Mouse (Mus musculus) kidney, postnatal 0 days (tissue): Measurements from ENCODE around the gene Strip1. TPM values are rescaled to one million over a fixed set of nuclear protein-coding genes. Genes with fewer than 3 reads are reported as not detected.
A peak's percentile ranks its signal among the peaks of the same experiment; 100 is the strongest.

ENCODE experiments used
- ATAC-seq: fragments of 200-750 bp; cut with Nextera tagmentation; replicated peaks from 2 replicates; pipeline ENCODE4 v1.8.0; 2017; ENCODE audit warnings: low read depth, moderate number of reproducible peaks, moderate TSS enrichment, moderate library complexity; ENCODE audit not compliant: low FRiP score
- DNase-seq: peaks from one replicate; pipeline ENCODE4 v3.0.0-alpha.2; 2016; ENCODE audit warnings: low spot score
- H3K27ac ChIP-seq: fragments of 300-500 bp; sonication (generic); 2 replicates; pipeline ENCODE4 v1.5.1; 2014; ENCODE audit warnings: mild to moderate bottlenecking
- H3K27me3 ChIP-seq: fragments of 300-500 bp; sonication (generic); 2 replicates; pipeline ENCODE4 v1.6.1; 2014; ENCODE audit warnings: low read length, mixed read lengths; ENCODE audit not compliant: insufficient read depth
- H3K36me3 ChIP-seq: fragments of 300-500 bp; sonication (generic); 2 replicates; pipeline ENCODE4 v1.6.1; 2014; ENCODE audit warnings: low read length, mixed read lengths; ENCODE audit not compliant: insufficient read depth
- H3K4me1 ChIP-seq: fragments of 300-500 bp; sonication (generic); replicated peaks from 2 replicates; pipeline ENCODE4 v1.6.1; 2014; ENCODE audit warnings: antibody characterized with exemption, low read length, mixed read lengths; ENCODE audit not compliant: insufficient read depth
- H3K4me2 ChIP-seq: fragments of 300-500 bp; sonication (generic); 2 replicates; pipeline ENCODE4 v1.6.1; 2014; ENCODE audit warnings: mild to moderate bottlenecking, low read length, moderate library complexity, mixed read lengths
- H3K4me3 ChIP-seq: fragments of 300-500 bp; sonication (generic); replicated peaks from 2 replicates; pipeline ENCODE4 v1.5.1; 2014; ENCODE audit warnings: low read depth, low read length
- H3K9ac ChIP-seq: fragments of 300-500 bp; sonication (generic); 2 replicates; pipeline ENCODE4 v1.6.1; 2014; ENCODE audit warnings: low read depth, low read length
- H3K9me3 ChIP-seq: fragments of 300-500 bp; sonication (generic); replicated peaks from 2 replicates; pipeline ENCODE4 v1.6.1; 2016; ENCODE audit warnings: low read length, inconsistent platforms, mixed read lengths
- CTCF ChIP-seq: IDR thresholded peaks from 2 replicates; pipeline ENCODE4 v1.5.1; 2016; ENCODE audit warnings: antibody characterized with exemption, low read depth, mild to moderate bottlenecking, moderate library complexity
- WGBS: fragments of 180-500 bp; shearing (Covaris S2); extraction: QIAGEN DNeasy Blood & Tissue Kit; methylation state at CpG from one replicate; pipeline ENCODE4 v1.1.7; 2014; 5-methylcytosine and 5-hydroxymethylcytosine counted together
- polyA plus RNA-seq: library from polyadenylated mRNA; unstranded; fragments of >200 nt; fragmentation: Nextera tagmentation; extraction: Ambion mirVana; gene quantifications from 2 replicates; pipeline ENCODE4 v1.2.1, GENCODE M21; 2015

Strip1 gene
- 34.4 and 34.9 TPM in 2 replicates for polyA plus RNA-seq

DNA sequence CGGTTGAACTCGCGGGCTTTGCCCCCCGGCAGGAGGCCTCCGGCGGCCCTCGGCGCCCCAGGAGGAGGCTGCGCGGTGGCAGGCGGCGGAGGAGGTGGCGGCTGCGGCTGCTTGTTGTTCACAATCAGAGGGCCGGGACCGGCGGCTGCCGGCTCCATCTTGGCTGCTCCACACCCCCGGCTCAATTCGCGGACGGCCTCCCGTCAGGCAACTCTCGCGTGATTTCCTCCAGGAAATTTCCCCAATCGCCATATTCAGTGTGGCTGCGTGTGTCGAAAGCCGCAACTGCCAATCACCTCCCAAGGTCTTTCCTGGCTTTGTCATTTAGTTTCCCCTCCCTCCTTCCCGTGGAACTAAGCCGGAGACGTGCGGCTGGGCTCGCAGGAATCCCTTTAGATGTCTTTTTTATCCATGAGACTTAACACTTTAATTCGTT, at the start of gene Strip1:
Gene Strip1, minus strand, starts transcription at position 172 of the 436 bp plus-strand sequence.
- Histone ChIP-seq H3K4me1 (peaks cover 7% of the 10 kb centered on the region; the same call in 1 of the 2 replicates), H3K4me3 (peak within 1 kb of the TSS; percentile 97), H3K27ac (peak within 1 kb of the TSS; percentile 95), H3K4me2 (peak within 1 kb of the TSS; percentile 86), H3K36me3 (peaks cover 16% of the 10 kb centered on the region), H3K9ac (peak within 1 kb of the TSS; percentile 98), H3K27me3 (no peaks in the 10 kb centered on the region), H3K9me3 (no peaks in the 10 kb centered on the region)
- ATAC-seq (peak; percentile 94), DNase-seq (peak; percentile 98)
- no peak for TF ChIP-seq CTCF
- under 1% methylated on average over 35 of the region's 35 CpGs for WGBS

DNA sequence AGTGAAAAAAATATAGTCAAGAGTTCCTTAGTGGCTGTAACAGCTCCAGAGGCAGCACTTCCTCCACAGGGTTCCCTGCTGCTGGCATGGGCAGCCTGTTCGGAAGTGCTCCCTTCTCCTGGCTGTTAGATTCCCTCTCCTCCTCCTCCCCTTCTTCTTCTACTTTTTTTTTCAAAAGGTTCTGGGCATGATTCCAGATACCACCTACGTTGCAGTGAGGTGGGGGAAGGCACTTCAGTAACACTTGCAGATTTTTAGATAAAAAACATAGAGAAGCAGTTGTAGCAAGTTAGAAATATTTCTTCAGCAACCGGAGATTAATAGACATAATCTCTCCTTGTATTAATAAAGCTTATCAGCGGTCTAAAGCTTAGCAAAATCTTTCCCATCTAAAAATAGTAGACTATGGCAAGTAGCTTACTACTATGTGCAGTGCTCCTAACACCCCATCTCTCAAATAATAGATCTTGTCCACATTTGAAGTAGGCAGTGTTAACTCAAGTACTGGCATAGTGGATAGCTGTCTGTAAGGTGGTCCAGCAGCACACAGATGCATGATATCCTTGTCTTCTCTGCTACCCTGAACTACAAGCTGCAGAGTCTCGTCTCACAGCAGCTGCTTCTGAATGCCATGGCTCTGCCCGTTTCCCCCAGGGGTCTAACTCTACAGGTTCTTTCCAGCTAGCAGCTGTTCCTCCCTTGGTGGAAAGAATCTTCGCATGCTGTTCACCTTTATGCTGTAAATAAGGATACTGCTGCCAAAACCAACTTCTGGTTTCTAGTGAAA, 49.5 kb upstream of the Strip1 start:
- H3K36me3 ChIP-seq: no peaks in the 10 kb centered on the region
- DNase-seq (peak; percentile 91), ATAC-seq (no peak)
- peak overlapping the region; percentile 57 for H3K27ac ChIP-seq
- no peaks in the 10 kb centered on the region for H3K9me3 ChIP-seq
- peaks cover 14% of the 10 kb centered on the region; the same call in 1 of the 2 replicates for H3K4me1 ChIP-seq
- H3K27me3 ChIP-seq: no peaks in the 10 kb centered on the region
- no peak overlapping the region for H3K4me3 ChIP-seq
- 30% methylated on average over 7 of the region's 7 CpGs for WGBS
- H3K9ac ChIP-seq: no peak overlapping the region
- H3K4me2 ChIP-seq: peak overlapping the region; percentile 25
- no peak for TF ChIP-seq CTCF

DNA sequence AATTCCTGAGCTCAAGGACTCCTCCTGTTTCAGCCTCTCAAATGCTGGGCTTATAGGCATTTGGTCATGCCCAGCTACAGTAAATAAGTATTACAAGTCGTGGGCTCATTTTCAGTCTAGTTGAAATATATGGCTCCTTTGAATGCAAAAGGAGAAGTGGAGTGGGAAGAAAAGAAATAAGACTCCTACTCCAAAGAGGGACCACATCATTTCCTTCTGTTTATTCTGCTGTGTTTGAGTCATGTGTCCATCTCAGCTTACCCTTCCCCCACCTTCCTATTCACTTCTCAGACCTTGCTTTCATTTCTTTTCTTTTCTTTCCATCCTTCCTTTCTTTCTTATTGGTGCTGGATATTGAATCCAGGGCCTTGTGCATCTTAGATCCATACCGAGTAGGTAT, 40.0 kb upstream of the Strip1 start:
- Histone ChIP-seq H3K4me3 (no peak overlapping the region), H3K4me1 (no peaks in the 10 kb centered on the region), H3K9me3 (no peaks in the 10 kb centered on the region), H3K27me3 (no peaks in the 10 kb centered on the region), H3K27ac (no peak overlapping the region), H3K4me2 (no peak overlapping the region), H3K9ac (no peak overlapping the region), H3K36me3 (peaks cover 70% of the 10 kb centered on the region)
- DNase-seq: no peak
- 92% methylated on average over 2 of the region's 2 CpGs for WGBS
- TF ChIP-seq CTCF: no peak
- ATAC-seq: no peak

DNA sequence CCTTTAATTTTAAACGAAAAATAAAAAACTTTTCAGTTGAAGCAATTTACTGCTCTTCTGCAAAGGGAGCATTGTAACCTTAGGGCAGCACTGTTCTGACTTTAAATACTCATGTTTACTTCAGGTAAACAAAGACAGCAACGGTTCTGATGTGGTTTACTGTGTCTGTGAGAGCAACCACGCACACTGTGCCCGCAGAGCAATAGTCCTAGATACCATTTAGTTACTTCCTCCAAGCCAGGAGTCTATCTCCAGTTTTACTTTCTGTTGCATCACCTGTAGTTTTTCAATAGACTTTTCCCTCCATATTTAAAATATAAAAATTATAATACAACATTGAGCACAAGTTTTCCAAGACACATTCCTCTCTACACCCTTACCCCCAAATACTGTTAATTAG, 39.0 kb upstream of the Strip1 start:
- Histone ChIP-seq H3K27me3 (no peaks in the 10 kb centered on the region), H3K4me3 (no peak overlapping the region), H3K9me3 (no peaks in the 10 kb centered on the region), H3K4me1 (no peaks in the 10 kb centered on the region), H3K4me2 (no peak overlapping the region), H3K9ac (no peak overlapping the region), H3K27ac (no peak overlapping the region), H3K36me3 (peaks cover 76% of the 10 kb centered on the region)
- no peak for TF ChIP-seq CTCF
- WGBS: 88% methylated on average over 4 of the region's 4 CpGs
- ATAC-seq (no peak), DNase-seq (no peak)

DNA sequence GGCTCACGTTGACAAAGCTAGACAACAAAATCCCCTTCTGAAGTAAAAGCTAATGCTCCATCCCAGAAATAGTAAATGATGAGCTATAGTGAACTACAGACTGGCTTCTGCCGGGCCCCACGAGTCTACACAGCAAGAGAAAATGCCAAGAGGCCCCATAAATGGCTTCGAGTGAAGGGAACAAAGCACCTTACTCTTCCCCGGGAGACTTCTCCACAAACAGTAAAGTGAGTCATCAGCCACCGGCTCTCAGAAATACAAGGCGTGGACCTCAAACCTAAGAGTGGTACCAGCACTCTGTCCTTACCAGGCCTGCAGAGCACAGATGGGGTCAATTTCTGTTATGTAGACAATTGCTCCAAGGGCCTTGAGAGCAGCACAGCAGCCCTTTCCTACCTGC, 37.3 kb upstream of the Strip1 start:
- WGBS: 85% methylated on average over 7 of the region's 7 CpGs
- Histone ChIP-seq H3K36me3 (peaks cover 69% of the 10 kb centered on the region), H3K27me3 (no peaks in the 10 kb centered on the region), H3K9ac (no peak overlapping the region), H3K9me3 (no peaks in the 10 kb centered on the region), H3K4me3 (no peak overlapping the region), H3K27ac (no peak overlapping the region), H3K4me2 (no peak overlapping the region), H3K4me1 (no peaks in the 10 kb centered on the region)
- no peak for TF ChIP-seq CTCF
- no peak for DNase-seq
- no peak for ATAC-seq

DNA sequence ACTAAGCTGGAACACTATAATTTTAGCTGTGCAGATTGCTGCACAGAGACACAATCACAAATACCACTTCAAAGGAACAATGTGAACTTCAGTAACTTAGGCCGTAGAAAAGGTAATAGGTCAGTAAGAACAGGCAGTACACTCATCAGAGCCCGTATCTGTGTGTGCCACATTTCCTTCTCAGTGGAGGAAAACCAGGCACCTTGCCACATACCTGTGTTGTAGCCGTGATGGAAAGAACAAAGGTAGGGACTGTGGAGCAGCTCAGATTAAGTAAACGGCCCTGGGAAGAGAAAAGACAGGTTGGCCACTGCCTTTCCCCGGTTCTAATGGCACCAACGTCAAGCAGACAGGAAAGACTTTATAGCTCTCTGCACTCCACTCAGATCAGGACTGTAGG, 35.9 kb upstream of the Strip1 start:
- WGBS: 78% methylated on average over 6 of the region's 6 CpGs
- H3K27me3 ChIP-seq: no peaks in the 10 kb centered on the region
- no peak for ATAC-seq
- DNase-seq: no peak
- H3K4me1 ChIP-seq: no peaks in the 10 kb centered on the region
- H3K9ac ChIP-seq: no peak overlapping the region
- no peak for TF ChIP-seq CTCF
- H3K4me2 ChIP-seq: no peak overlapping the region
- no peaks in the 10 kb centered on the region for H3K9me3 ChIP-seq
- H3K36me3 ChIP-seq: peaks cover 66% of the 10 kb centered on the region
- no peak overlapping the region for H3K27ac ChIP-seq
- no peak overlapping the region for H3K4me3 ChIP-seq
